Mouse (Mus musculus) hindbrain, embryonic 14.5 days (tissue): Measurements from ENCODE around the gene Cand2. TPM values are rescaled to one million over a fixed set of nuclear protein-coding genes. Genes with fewer than 3 reads are reported as not detected.
"Not testable (repeated sequence)": the region's sequence is repeated elsewhere in the genome, so short reads cannot be mapped to it uniquely, and the experiment has no call there.

Experiments used
- ATAC-seq: fragments of 200-750 bp; cut with Nextera tagmentation; 2 replicates; pipeline ENCODE4 v1.8.0; 2017; ENCODE audit warnings: moderate number of reproducible peaks, mild to moderate bottlenecking, moderate TSS enrichment, moderate library complexity; ENCODE audit not compliant: low FRiP score
- DNase-seq: peaks from one replicate; pipeline ENCODE4 v3.0.0-alpha.2; 2015; ENCODE audit warnings: low spot score
- H3K27ac ChIP-seq: fragments of 300-500 bp; sonication (generic); 2 replicates; pipeline ENCODE4 v1.5.1; 2014; ENCODE audit warnings: mild to moderate bottlenecking, moderate library complexity
- H3K27me3 ChIP-seq: fragments of 300-500 bp; sonication (generic); 2 replicates; pipeline ENCODE4 v1.6.1; 2014; ENCODE audit warnings: mild to moderate bottlenecking, low read length, mixed read lengths; ENCODE audit not compliant: control insufficient read depth, insufficient read depth
- H3K36me3 ChIP-seq: fragments of 300-500 bp; sonication (generic); replicated peaks from 2 replicates; pipeline ENCODE4 v1.6.1; 2014; ENCODE audit not compliant: control insufficient read depth, insufficient read depth
- H3K4me1 ChIP-seq: fragments of 300-500 bp; sonication (generic); replicated peaks from 2 replicates; pipeline ENCODE4 v1.6.1; 2014; ENCODE audit warnings: antibody characterized with exemption, low read length, mixed read lengths; ENCODE audit not compliant: control insufficient read depth, insufficient read depth
- H3K4me2 ChIP-seq: fragments of 300-500 bp; sonication (generic); replicated peaks from 2 replicates; pipeline ENCODE4 v1.6.1; 2014; ENCODE audit warnings: mild to moderate bottlenecking, moderate library complexity
- H3K4me3 ChIP-seq: fragments of 300-500 bp; sonication (generic); replicated peaks from 2 replicates; pipeline ENCODE4 v1.5.1; 2014; ENCODE audit warnings: mild to moderate bottlenecking, low read length
- H3K9ac ChIP-seq: fragments of 300-500 bp; sonication (generic); 2 replicates; pipeline ENCODE4 v1.6.1; 2014
- H3K9me3 ChIP-seq: fragments of 300-500 bp; sonication (generic); 2 replicates; pipeline ENCODE4 v1.6.1; 2016; ENCODE audit warnings: low read length; ENCODE audit not compliant: control insufficient read depth
- WGBS: fragments of 180-500 bp; shearing (Covaris S2); extraction: QIAGEN DNeasy Blood & Tissue Kit; methylation state at CpG from one replicate; pipeline ENCODE4 v1.1.7; 2014; 5-methylcytosine and 5-hydroxymethylcytosine counted together
- polyA plus RNA-seq: library from polyadenylated mRNA; unstranded; fragments of >200 nt; fragmentation: Nextera tagmentation; extraction: Ambion mirVana; gene quantifications from 2 replicates; pipeline ENCODE4 v1.2.1, GENCODE M21; 2014

Cand2 gene
- polyA plus RNA-seq, 1 experiment from 2014 or later = 11.1 TPM

- peaks cover 7% of the 10 kb centered on the region for H3K36me3 ChIP-seq
- H3K9me3 ChIP-seq = no peaks in the 10 kb centered on the region
- H3K4me1 ChIP-seq = peaks cover 11% of the 10 kb centered on the region
- no peak for ATAC-seq
- no peak for DNase-seq
- H3K27me3 ChIP-seq = no peaks in the 10 kb centered on the region
- no peak overlapping the region for H3K4me2 ChIP-seq
- no peak overlapping the region for H3K9ac ChIP-seq
- no peak overlapping the region for H3K27ac ChIP-seq
- 75% methylated on average over 8 of the region's 8 CpGs for WGBS
- H3K4me3 ChIP-seq = no peak overlapping the region
Measured at GRCm38 (mm10) chr6:115811606-115812005, 37.3 kb downstream of the Cand2 start.

GRCm38 (mm10) chr6:115814104-115814503 is 39.8 kb downstream of the Cand2 start:
- Histone ChIP-seq H3K4me1 (no peaks in the 10 kb centered on the region), H3K4me3 (no peak overlapping the region), H3K9ac (no peak overlapping the region), H3K4me2 (no peak overlapping the region), H3K27ac (no peak overlapping the region), H3K9me3 (no peaks in the 10 kb centered on the region), H3K27me3 (no peaks in the 10 kb centered on the region), H3K36me3 (no peaks in the 10 kb centered on the region)
- WGBS = 34% methylated on average over 4 of the region's 4 CpGs
- ATAC-seq = no peak
- peak; percentile 52 for DNase-seq

- 80% methylated on average over 4 of the region's 4 CpGs for WGBS
- Histone ChIP-seq H3K9ac (no peak overlapping the region), H3K4me1 (no peaks in the 10 kb centered on the region), H3K27me3 (no peaks in the 10 kb centered on the region), H3K36me3 (no peaks in the 10 kb centered on the region), H3K4me3 (no peak overlapping the region), H3K27ac (no peak overlapping the region), H3K4me2 (no peak overlapping the region), H3K9me3 (no peaks in the 10 kb centered on the region)
- no peak for DNase-seq
- no peak for ATAC-seq
Measured at GRCm38 (mm10) chr6:115815041-115815440, 40.7 kb downstream of the Cand2 start.

- H3K36me3 ChIP-seq = no peaks in the 10 kb centered on the region
- DNase-seq = no peak
- no peak overlapping the region for H3K27ac ChIP-seq
- no peaks in the 10 kb centered on the region for H3K4me1 ChIP-seq
- no peaks in the 10 kb centered on the region for H3K9me3 ChIP-seq
- no peak overlapping the region for H3K4me3 ChIP-seq
- ATAC-seq = no peak
- no peak overlapping the region for H3K4me2 ChIP-seq
- H3K27me3 ChIP-seq = no peaks in the 10 kb centered on the region
- H3K9ac ChIP-seq = no peak overlapping the region
- 77% methylated on average over 2 of the region's 2 CpGs for WGBS
Measured at GRCm38 (mm10) chr6:115818129-115818528, 43.8 kb downstream of the Cand2 start.

- Histone ChIP-seq H3K9me3 (no peaks in the 10 kb centered on the region), H3K4me3 (no peak overlapping the region), H3K9ac (no peak overlapping the region), H3K27me3 (no peaks in the 10 kb centered on the region), H3K4me1 (no peaks in the 10 kb centered on the region), H3K4me2 (no peak overlapping the region), H3K27ac (no peak overlapping the region), H3K36me3 (no peaks in the 10 kb centered on the region)
- ATAC-seq = no peak
- 90% methylated on average over 8 of the region's 8 CpGs for WGBS
- no peak for DNase-seq
Measured at GRCm38 (mm10) chr6:115821216-115821993, 47.1 kb downstream of the Cand2 start.

- H3K9ac ChIP-seq, H3K4me1 ChIP-seq, H3K27ac ChIP-seq, H3K27me3 ChIP-seq, DNase-seq, H3K36me3 ChIP-seq, H3K9me3 ChIP-seq: not testable (repeated sequence)
- H3K4me3 ChIP-seq = peak overlapping the region; percentile 15
- H3K4me2 ChIP-seq = peak overlapping the region; percentile 38
- peak; percentile 59; the same call in 1 of the 2 replicates for ATAC-seq
- 8% methylated on average over 4 of the region's 11 CpGs for WGBS
Measured at GRCm38 (mm10) chr6:115823850-115824464, 49.6 kb downstream of the Cand2 start.

- Histone ChIP-seq H3K4me3 (no peak overlapping the region), H3K9ac (no peak overlapping the region), H3K9me3 (no peaks in the 10 kb centered on the region), H3K4me2 (no peak overlapping the region), H3K4me1 (no peaks in the 10 kb centered on the region), H3K36me3 (no peaks in the 10 kb centered on the region), H3K27ac (no peak overlapping the region), H3K27me3 (no peaks in the 10 kb centered on the region)
- ATAC-seq (no peak), DNase-seq (no peak)
- WGBS = 83% methylated on average over 6 of the region's 6 CpGs
Measured at GRCm38 (mm10) chr6:115830779-115831601, 56.7 kb downstream of the Cand2 start.

GRCm38 (mm10) chr6:115832152-115832850 is 58.0 kb downstream of the Cand2 start:
- 88% methylated on average over 2 of the region's 2 CpGs for WGBS
- no peak for DNase-seq
- no peak overlapping the region for H3K27ac ChIP-seq
- no peaks in the 10 kb centered on the region for H3K36me3 ChIP-seq
- no peak overlapping the region for H3K4me3 ChIP-seq
- no peaks in the 10 kb centered on the region for H3K9me3 ChIP-seq
- no peaks in the 10 kb centered on the region for H3K4me1 ChIP-seq
- H3K27me3 ChIP-seq = no peaks in the 10 kb centered on the region
- ATAC-seq = no peak
- no peak overlapping the region for H3K9ac ChIP-seq
- H3K4me2 ChIP-seq = no peak overlapping the region

- no peak overlapping the region for H3K4me3 ChIP-seq
- H3K4me2 ChIP-seq = no peak overlapping the region
- H3K27ac ChIP-seq = no peak overlapping the region
- ATAC-seq (no peak), DNase-seq (no peak)
- H3K4me1 ChIP-seq = 0 out of 2 replicates have a peak, but pooled peaks cover 6% of the 10 kb centered on the region
- no peaks in the 10 kb centered on the region for H3K36me3 ChIP-seq
- no peaks in the 10 kb centered on the region for H3K27me3 ChIP-seq
- H3K9me3 ChIP-seq = no peaks in the 10 kb centered on the region
- H3K9ac ChIP-seq = no peak overlapping the region
Measured at GRCm38 (mm10) chr6:115833861-115834260, 59.5 kb downstream of the Cand2 start.
